Mouse (Mus musculus): ENCODE results near the gene Fcgr2b. TPM values are rescaled to one million over a fixed set of nuclear protein-coding genes. Genes with fewer than 3 reads are reported as not detected.
"Not testable (repeated sequence)": the region's sequence is repeated elsewhere in the genome, so short reads cannot be mapped to it uniquely, and the experiment has no call there.

The Fcgr2b gene
- total RNA-seq, 2 experiments from 2014 or later: 7.3 to 10.0 TPM

DNA sequence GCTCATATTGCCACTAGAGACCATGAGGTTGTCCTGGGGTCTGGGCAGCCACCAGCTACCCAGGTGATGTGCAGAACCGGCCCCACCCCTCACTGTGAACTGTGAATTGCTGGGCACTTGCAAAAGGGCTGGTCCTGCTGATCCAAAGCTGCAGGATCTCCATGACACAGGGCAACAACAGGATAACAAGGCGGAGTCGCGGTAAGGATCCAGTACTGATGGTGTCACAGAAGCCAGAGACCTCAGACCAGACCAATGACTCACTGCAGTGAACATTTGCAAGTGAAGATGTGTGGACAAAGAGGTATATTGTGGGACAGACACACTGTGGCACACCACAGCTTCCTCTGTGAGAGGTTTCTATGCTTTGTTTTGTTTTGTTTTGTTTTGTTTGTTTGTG is 2.3 kb upstream of the Fcgr2b start:
- intact Hi-C loops (cut with DNase I): no loop called here
- no peak for DNase-seq

DNA sequence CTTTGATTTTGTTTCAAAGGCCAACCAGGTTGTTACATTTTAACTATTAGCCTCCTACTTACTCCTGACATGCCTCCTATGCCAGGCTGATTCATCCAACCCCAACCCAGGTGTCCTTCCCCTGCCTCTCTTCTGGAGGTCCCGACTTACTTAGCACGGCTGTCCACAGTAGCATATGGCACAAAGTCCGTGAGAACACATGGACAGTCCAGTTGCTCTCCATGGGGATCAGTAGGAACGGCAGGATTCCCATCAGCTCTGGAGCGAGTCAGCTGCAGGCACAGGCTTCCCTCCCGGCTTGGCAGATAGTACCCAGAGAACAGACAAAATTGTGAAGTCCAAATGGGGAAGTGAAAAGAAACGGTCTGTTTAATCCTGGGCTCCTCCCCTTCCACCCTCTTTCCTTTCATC is 591 bp downstream of the Fcgr2b start:
- DNase-seq: no peak
- intact Hi-C loops (cut with DNase I): no loop called here

DNA sequence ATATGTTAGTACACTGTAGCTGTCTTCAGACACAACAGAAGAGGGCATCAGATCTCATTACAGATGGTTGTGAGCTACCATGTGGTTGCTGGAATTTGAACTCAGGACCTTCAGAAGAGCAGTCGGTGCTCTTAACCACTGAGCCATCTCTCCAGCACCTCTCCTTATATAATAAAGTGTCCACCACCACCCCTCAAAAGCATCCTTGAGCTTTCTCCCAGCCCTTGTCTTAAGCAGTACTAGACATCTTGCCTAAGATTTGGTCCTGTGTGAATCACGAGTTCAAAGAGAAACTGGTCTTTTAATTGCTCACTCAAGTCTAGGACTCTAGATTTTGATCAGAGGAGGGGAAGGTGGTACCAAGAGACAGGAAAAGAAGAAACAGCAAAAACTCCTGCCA is 997 bp downstream of the Fcgr2b start:
- DNase-seq; intact Hi-C loops (cut with DNase I): not testable (repeated sequence)

DNA sequence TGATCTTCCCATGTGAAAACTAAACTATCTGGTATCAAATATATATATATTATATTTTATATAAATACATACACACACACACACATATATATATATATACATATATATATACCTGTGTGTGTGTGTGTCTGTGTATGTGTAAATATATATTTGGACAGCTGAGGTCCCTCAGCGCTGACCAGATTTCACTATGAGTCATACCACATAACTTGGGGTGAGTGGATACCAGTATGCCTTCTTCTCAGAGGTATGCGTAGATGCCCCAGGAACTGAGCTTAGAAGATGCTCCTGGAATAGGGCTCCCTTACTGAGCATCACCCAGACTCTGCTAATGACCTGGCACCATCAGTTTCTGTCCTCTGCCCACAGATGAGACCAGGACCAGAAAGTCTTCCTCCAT is 1.6 kb downstream of the Fcgr2b start:
- DNase-seq: no peak
- intact Hi-C loops (cut with DNase I): no loop called here

DNA sequence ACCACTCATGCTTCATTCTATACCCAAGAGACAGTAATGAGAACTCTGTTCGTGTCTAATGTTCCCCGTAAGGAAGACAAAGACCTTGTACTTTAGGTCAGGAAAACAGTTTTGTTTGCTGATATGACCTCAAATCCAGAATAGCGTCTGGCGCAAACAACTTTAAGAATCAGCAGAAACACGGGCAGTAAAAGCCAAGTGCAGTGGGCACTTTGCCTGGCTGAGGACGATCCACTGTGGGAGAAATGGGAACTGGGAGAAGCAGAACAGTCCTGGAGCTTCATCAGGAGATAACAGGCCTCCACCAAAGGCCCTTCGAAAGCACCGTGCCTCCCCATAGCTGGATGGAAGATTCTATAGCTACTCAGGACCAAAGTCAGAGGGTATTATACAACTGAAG is 2.2 kb downstream of the Fcgr2b start:
- DNase-seq: no peak
- intact Hi-C loops (cut with DNase I): no loop called here

DNA sequence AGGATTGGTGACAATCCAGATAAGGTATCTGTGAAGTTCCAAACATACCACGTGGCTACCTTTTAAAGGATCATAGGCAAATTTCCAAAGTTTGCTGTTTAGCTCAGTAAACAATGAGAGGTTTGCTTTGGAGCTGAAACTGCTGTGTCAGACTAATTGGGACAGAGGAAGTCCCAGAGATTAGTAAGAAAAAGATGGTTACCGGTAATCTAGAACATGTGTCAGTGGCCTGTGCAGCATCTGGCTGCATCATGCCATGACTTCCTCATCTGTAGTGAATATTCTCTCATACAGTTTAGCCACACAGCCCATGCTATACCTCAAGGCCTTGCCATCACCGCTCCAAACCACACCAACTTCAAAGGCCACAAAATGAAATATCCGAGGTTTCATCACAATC is 3.4 kb downstream of the Fcgr2b start:
- DNase-seq: no peak
- intact Hi-C loops (cut with DNase I): no loop called here

DNA sequence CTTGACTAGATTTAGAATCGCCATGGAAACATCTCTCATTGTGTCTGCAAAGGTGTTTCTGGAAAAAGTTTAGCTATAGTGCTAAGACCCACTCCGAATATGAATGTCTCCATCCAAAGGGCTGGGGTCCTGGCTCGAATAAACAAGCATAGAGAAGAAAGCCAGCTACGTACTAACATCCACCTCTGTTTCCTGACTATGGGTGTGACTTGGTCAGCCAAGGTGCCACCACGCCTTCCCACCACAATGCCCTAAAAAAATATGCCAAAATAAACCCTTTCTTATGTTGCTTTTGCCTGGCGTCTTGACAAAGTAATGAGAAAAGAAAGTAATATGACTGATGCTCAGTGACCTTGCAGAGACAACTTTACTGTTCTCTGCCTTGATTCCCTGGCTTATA is 3.9 kb downstream of the Fcgr2b start:
- no peak for DNase-seq
- intact Hi-C loops (cut with DNase I): no loop called here

DNA sequence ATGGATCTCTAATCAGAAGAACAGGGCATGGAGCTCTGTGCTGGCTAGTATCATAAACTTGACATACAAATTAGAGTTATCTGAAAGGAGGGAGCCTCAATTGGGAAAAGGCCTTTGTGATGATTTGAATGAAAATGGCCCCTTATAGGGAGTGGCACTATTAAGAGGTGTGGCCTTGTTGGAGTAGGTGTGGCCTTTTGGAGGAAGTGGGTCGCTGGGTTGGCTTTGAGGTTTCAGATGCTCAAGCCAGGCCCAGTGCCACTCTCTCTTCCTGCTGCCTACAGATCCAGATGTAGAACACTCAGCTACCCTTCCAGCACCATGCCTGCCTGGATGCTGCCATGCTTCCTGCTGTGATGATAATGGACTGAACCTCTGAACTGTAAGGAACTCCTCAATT is 7.8 kb downstream of the Fcgr2b start:
- intact Hi-C loops (cut with DNase I): no loop called here
- no peak for DNase-seq

DNA sequence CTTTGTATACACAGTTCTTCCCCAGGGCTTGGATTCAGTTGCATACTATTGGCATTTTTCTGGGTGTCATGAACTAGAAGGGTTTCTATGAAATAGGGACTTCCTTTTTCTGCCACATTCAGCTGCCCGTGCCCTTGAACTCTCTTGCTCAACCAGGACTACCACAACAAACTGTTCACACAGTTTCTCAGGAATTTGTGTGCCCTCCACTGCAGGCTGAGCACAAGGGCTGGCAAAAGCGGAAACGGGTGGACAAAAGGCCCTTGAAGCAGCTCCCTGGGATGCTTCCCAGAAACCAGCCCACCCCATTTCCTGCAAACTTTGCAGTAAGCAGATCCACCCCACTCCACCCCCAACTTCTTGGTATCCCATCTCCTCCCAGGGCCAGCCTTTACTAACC is 8.8 kb downstream of the Fcgr2b start:
- DNase-seq: no peak
- intact Hi-C loops (cut with DNase I): no loop called here

DNA sequence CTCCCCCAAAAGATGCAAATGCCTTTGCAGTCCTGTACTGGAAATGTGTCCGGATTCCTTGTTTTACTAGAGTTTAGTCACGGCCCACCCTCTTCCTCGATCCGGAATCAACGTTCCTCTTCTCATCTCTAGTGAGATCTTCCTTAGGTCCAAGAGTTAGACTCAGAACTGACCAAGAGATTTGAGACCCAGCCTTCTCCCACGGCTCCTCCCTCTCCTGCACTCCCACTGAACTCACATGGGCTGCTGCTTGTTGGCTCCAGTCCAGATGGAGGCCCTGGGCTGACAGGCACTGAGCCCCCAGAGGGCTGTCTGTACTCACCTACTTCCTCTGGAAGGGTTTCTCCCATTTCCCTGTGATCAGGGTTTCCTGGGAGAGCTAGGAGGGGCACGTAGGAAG is 13.3 kb downstream of the Fcgr2b start:
- no peak for DNase-seq
- intact Hi-C loops (cut with DNase I): no loop called here

DNA sequence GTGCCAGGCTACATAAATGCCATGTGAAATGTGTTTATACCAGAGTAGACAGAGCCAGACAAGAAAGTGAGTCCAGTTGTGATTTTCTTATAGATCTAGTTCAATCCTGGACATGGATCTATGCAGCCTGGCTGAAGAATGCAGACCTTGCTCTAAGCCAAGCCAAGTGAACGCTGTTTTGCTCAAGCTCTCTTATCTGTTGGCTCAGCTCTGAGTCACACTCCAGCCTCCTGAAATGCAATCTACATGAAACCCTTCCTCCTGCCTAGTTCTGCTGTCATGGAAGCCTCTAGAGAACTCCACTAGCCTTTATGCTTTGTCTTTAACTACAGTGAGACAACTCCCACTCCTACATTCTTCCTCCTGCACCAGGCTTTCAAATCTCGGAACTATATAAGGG is 14.0 kb downstream of the Fcgr2b start:
- DNase-seq: no peak
- intact Hi-C loops (cut with DNase I): no loop called here

DNA sequence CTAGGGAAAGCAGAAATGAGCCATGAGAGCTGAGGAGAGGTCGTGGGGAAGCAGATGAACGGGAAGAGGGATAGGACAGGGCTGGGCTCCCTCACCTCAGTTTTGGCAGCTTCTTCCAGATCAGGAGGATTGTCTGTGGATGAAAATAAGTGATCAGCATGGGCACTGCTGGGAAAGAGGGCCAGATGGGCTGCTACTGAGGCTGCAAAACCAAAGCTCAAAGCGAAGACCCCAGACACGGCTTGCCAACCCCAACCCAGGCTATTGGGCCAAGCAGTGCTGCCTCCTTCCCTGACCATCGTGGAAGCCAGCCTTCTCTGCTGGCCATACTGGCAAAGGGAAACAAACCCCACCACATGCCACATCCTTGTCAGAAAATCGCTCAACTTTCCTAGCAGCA is 15.2 kb downstream of the Fcgr2b start:
- intact Hi-C loops (cut with DNase I): no loop called here
- no peak for DNase-seq

DNA sequence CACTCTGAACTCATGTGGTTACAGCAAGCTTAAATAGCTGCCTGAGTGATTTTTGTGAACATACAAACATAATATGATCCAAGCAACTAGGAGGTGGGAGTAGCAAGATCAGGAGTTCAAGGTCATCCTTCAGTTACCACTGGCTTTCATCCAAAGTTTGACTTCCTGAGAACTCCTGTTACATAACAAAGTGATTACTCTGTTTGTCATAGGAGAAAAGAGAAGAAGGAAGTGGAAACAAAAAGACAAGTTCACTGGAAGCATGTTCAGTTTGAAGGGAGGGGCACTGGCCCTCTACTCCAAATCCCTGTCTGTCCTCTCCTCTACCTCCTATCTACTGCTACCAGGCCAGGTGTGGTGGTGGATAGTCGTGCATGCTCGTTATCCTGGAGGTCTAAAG is 16.6 kb downstream of the Fcgr2b start:
- intact Hi-C loops (cut with DNase I): no loop called here
- no peak for DNase-seq

DNA sequence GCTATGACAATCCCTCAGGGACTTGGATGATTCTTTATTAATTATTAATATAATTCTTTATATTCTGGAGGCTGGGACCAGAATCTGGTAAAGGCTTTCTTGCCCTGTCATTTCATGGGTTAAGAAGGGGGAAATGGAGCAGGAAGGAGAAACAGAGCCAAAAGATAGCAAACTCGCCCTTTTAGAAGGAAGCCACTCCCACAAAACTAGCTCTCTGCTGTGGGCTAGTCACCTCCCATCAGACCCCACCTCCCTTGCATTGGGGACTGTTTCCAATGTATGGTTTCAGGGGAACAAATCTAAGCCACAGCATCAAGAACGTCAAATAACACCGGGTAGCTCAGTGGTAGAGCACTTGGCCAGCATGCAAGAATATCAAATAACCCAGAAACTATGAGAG is 18.1 kb downstream of the Fcgr2b start:
- intact Hi-C loops (cut with DNase I): no loop called here
- DNase-seq: no peak

DNA sequence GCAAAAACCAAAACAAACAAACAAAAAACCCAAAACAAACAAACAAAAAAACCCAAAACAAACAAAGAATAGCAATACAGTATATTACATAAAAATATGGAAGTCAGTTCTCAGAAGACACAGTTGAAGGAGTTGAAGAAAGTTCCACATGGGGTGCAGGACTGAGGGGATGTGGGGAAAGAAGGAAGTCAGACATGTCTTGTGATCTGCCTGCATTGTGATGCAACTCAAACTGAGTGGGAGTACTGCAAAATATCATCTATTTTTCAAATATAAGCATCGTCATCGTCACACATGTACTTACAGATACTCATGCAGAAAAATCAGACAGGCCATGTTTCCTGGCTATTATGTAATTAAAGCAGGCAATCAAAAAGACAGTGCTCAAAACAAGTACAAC is 23.2 kb downstream of the Fcgr2b start:
- intact Hi-C loops (cut with DNase I): no loop called here
- DNase-seq: no peak

DNA sequence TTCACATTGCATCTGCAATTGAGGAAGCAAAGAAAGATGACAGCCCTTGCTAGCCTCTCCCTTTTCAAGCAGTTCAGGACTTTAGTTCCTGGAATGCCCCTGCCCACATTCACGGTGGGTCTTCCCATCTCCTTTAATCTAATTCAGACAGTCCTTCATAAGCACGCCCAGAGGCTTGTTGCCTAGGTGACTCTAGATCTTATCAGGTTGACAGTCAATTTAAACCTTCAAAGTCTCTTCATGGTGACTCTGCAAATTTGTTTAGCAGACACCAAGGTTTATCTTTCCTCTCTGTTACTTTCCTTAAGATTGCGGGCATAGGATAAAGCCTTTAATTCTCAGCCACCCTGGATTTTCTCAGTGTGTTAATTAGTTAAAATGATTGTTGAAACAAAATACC is 25.6 kb downstream of the Fcgr2b start:
- DNase-seq: no peak
- intact Hi-C loops (cut with DNase I): loop anchor here (1.0 kb wide), 1 partner anchor 10 kb away; no protein-coding TSS in a partner anchor

DNA sequence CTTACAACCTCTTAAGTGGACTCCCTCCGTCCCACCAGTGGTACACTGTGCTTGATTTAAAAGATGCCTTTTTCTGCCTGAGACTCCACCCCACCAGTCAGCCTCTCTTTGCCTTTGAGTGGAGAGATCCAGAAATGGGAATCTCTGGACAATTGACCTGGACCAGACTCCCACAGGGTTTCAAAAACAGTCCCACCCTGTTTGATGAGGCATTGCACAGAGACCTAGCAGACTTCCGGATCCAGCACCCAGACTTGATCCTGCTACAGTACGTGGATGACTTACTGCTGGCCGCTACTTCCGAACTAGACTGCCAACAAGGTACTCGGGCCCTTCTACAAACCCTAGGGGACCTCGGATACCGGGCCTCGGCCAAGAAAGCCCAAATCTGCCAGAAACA is 31.4 kb downstream of the Fcgr2b start:
- intact Hi-C loops (cut with DNase I); DNase-seq: not testable (repeated sequence)

DNA sequence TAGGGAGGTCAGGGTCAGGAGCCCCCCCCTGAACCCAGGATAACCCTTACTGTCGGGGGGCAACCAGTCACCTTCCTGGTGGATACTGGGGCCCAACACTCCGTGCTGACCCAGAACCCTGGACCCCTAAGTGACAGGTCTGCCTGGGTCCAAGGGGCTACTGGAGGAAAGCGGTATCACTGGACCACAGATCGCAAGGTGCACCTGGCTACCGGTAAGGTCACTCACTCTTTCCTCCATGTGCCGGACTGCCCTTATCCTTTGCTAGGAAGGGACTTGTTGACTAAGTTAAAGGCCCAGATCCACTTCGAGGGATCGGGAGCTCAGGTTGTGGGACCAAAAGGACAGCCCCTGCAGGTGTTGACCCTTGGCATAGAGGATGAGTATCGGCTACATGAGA is 32.2 kb downstream of the Fcgr2b start:
- DNase-seq; intact Hi-C loops (cut with DNase I): not testable (repeated sequence)

DNA sequence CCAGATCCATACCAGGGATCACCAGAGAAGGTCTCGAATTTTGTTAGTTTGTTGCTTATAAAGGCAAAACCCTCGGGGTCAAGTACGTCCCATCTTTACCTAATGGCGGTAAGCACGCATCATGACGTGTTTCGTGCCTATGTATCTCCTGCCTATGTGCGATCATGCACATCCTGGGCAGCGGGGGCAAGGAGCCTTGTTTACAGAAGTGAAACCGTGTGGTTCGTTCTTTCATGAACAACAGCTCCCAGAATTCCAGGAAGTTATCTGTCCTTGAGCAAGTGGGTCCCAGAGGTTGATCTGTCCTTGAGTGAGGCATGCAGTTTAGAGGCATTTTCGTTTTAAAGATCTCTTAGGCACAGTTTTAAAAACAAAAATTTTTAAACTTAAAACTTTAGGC is 37.1 kb downstream of the Fcgr2b start:
- DNase-seq: no peak
- intact Hi-C loops (cut with DNase I): no loop called here

DNA sequence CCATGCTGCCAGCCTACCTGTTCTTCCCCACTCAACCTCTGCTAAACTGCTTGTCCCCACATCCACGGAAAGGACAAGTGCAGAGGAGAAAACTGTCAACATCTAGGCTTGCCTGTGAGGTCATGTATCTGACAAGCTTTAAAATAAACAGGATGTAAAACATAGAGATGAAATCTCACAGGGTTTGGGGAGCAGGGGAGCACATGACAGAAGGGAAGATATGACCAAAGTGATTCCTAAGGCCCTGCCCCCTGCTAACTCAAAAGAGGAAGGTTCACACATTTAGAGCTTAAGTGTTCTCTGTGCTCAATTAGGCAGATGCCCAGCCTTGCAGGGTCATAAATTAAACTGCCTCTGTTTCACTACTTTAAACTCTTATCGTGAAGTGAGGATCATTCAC is 42.0 kb downstream of the Fcgr2b start:
- intact Hi-C loops (cut with DNase I): no loop called here
- DNase-seq: no peak

DNA sequence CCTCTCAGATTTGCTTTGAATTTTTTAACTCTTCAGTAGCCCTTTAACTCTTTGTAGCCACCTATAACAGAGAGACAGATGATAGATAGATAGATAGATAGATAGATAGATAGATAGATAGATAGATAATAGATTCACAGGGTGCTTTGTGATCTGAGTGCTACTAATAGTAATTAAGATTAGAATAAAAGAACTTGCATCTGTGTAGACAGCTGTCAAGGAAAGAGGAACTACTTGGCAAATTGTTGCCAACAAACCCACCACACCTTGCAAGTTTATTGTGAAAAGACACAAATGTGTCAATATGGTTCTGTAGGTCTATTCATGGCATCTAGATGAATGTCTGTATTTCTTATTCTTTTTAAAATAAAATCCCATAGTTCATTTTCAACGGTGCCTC is 42.4 kb downstream of the Fcgr2b start:
- DNase-seq: no peak
- intact Hi-C loops (cut with DNase I): no loop called here

DNA sequence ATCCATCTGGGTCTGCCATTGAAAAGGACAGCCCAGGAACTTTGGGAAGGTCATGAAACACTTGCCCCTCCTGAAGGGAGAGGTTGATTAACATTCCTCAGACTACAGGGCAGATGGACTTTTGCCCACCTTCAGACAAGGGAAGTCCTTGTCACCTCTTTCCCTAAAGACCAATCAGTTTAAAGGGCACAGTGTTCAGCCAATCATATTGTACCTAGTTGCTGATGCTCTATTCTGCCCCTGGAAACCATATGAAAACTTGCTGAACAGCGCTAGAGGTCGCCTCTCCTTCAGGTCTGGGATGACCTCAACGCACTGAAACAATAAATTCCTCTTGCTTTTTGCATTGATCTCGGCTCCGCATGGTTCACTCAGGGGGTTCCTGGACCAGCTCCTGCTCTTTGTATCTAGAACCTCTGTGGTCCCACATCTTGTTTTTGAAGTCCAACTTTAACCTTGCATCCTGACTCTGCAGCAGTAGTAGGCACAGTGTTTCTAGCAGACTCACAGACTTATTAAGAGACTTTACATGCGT is 42.9 kb downstream of the Fcgr2b start:
- no peak for DNase-seq
- intact Hi-C loops (cut with DNase I): no loop called here

DNA sequence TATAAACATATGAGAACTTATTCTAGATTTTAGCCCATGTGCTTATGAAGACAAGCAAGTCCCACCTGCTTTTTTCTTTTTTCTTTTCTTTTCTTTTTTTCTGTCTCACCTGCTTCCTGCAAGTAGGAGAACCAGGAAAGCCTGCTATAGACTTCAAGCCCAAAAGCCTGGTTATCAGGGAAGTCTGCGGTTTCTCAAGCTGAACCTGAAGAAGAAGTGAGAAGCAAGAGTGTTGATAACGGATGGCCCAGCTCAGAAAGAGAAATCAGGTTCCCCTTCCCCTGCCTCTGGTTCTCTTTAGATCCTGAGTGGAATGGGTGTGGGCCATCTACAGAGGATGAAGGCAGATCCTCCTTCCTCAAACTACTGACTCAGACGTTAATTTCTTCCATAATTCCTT is 44.3 kb downstream of the Fcgr2b start:
- intact Hi-C loops (cut with DNase I): no loop called here
- no peak for DNase-seq

DNA sequence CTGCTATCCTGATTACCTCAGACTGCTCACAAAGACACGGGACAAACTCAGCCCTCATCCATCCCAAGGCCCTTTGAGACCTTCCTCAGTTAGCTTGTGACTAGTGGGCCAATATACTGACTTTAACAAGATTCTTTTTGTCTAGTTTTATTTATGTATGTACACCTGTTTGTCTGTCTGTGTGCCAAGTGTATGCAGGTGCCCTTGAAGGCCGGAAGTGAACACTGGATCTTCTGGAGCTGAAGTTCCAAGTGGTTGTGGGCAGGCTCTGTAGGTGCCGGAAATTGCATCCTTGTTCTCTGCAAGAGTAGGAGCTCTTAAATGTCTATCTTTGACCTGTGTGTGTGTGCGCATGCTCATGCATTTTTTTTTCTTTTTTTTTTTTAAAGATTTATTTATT is 47.1 kb downstream of the Fcgr2b start:
- no peak for DNase-seq
- intact Hi-C loops (cut with DNase I): no loop called here
